Mouse (Mus musculus) olfactory bulb, adult 2 months (tissue): ENCODE measurements around the gene Ceacam20. TPM values are rescaled to one million over a fixed set of nuclear protein-coding genes. Genes with fewer than 3 reads are reported as not detected.
A peak's percentile ranks its signal among the peaks of the same experiment; 100 is the strongest.

Experiments used
- H3K27ac ChIP-seq: fragments of 200-500 bp; 2 replicates; pipeline ENCODE4 v1.5.1; 2012; ENCODE audit warnings: low read depth, low read length; ENCODE audit not compliant: insufficient read depth
- H3K4me1 ChIP-seq: fragments of 200-500 bp; 2 replicates; pipeline ENCODE4 v1.6.1; 2012; ENCODE audit warnings: low read length; ENCODE audit not compliant: control insufficient read depth, insufficient read depth
- H3K4me3 ChIP-seq: fragments of 200-500 bp; 2 replicates; pipeline ENCODE4 v1.5.1; 2012; ENCODE audit warnings: mild to moderate bottlenecking, low read depth, low read length, moderate library complexity; ENCODE audit not compliant: insufficient read depth
- CTCF ChIP-seq: fragments of 200-500 bp; IDR thresholded peaks from 2 replicates; pipeline ENCODE4 v1.5.1; 2012; ENCODE audit warnings: low read depth, mild to moderate bottlenecking, low read length, moderate library complexity; ENCODE audit not compliant: insufficient read depth
- POLR2A ChIP-seq: fragments of 200-500 bp; IDR thresholded peaks from 2 replicates; pipeline ENCODE4 v1.6.1; 2012; ENCODE audit warnings: mild to moderate bottlenecking, low read depth, low read length, moderate library complexity; ENCODE audit not compliant: insufficient read depth
- whole genome bisulfite sequencing: fragments of 180-500 bp; shearing (Covaris S2); methylation state at CpG from one replicate; pipeline ENCODE4 v1.1.7; 2018; 5-methylcytosine and 5-hydroxymethylcytosine counted together
- polyA plus RNA-seq: library from polyadenylated mRNA; stranded (reverse); fragments of >200 nt; gene quantifications from 2 replicates; pipeline ENCODE4 v1.2.4, GENCODE M21; 2012; ENCODE audit warnings: low replicate concordance; ENCODE audit not compliant: missing spikeins, insufficient read depth, insufficient read length

The Ceacam20 gene
- polyA plus RNA-seq, 1 experiment = not detected

- TF ChIP-seq POLR2A (no peak), CTCF (no peak)
- WGBS = 29% methylated on average over 13 of the region's 13 CpGs
- H3K4me1 ChIP-seq = peaks cover 13% of the 10 kb centered on the region
- H3K27ac ChIP-seq = no peak overlapping the region
- H3K4me3 ChIP-seq = no peak overlapping the region
Measured at GRCm38 (mm10) chr7:19932133-19932876, 32.9 kb upstream of the Ceacam20 start.

DNA sequence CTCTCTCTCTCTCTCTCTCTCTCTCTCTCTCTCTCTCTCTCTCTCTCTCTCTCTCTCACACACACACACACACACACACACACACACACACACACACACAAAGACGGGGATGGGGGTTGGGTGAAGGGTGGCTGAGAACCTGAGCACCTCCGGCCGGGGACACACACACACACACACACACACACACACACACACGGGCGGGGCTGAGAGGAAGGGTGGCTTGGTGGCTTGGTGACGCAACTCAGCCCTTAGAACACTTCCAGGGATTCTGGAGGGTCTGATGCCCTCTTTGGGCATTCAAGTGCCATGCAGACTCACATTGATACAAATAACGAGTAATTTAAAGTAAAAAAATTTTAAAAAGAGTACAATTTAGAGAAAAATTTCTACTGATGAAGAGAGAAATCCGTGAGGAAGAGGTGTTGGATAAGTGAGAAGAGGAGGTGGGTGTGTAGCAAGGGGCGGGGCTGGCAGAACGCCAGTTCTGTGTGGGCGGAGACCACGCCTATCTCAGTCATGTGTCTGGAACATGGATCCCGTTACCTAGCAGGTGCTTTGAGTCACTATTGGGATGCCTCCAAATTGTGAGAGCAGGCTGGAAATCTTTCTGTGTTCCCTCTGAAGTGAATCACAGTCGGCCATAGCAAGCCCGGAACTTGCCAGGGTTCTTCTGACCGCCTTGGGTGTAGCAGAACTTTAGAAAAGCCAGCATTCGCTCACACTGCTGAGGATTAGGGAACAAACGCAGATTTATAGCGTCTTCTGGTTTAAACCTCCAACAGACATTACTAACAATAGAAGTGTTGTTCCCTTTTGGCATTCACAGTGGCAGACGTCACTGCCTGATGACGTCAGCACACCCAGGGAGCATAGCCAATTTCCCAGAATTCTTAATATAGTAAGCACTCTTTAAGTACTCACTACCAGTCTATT, 32.1 kb upstream of the Ceacam20 start:
- peak overlapping the region; percentile 86 for H3K27ac ChIP-seq
- peaks cover 13% of the 10 kb centered on the region for H3K4me1 ChIP-seq
- 6% methylated on average over 21 of the region's 21 CpGs for WGBS
- H3K4me3 ChIP-seq = peak overlapping the region; percentile 31
- TF ChIP-seq POLR2A (no peak), CTCF (no peak)

DNA sequence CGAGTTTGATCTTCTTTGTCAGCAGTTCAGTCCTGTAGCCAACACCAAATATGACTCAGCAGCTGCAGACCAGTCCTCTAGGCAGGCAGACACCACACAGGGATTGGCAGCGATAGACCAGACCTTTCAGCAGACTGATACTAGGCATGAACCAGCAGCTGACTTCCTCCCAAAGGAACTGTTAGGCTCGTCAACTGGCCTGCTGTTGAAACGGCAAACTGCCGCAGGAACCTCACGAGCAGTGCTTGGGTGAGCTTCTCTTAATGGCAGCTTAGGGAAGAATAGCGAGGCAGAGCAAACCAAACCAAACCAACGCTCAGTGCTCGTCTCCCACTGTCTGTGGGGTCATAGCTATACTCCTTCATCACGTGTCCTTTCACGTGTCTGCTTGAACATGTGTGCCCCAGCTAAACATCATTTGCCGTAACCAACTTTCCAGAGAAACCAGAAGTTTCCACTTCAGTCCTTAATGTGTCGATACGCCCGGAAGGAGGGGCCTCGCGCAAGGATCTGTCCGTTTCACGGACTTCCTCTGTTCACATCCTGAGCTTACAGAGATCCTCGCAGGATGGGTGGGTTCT, 30.0 kb upstream of the Ceacam20 start:
- Histone ChIP-seq H3K27ac (no peak overlapping the region), H3K4me1 (peaks cover 13% of the 10 kb centered on the region), H3K4me3 (no peak overlapping the region)
- 81% methylated on average over 20 of the region's 20 CpGs for WGBS
- TF ChIP-seq CTCF (no peak), POLR2A (no peak)

DNA sequence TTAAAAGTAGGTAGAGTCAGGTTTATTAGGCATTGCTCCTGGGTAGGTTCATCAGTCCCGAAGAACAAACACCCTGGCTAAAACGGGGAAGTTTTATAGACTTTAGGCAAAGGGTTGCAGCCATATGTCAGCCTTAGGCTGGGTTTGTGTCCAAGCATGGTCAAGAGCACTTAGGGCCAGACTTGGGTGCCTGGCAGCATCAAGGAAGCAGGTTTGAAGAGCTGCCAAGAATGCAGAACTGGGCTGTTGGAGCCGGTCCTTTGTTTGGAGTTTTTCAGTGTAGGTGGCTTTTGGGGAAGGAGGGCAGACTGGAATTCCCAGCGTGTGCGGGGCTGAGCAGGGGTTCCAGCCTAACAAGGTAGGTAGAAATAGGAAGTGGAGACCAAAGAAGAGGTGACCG, 29.3 kb upstream of the Ceacam20 start:
- WGBS = 54% methylated on average over 6 of the region's 6 CpGs
- no peak for TF ChIP-seq POLR2A
- TF ChIP-seq CTCF = no peak
- no peak overlapping the region for H3K27ac ChIP-seq
- no peak overlapping the region for H3K4me3 ChIP-seq
- peaks cover 13% of the 10 kb centered on the region for H3K4me1 ChIP-seq

DNA sequence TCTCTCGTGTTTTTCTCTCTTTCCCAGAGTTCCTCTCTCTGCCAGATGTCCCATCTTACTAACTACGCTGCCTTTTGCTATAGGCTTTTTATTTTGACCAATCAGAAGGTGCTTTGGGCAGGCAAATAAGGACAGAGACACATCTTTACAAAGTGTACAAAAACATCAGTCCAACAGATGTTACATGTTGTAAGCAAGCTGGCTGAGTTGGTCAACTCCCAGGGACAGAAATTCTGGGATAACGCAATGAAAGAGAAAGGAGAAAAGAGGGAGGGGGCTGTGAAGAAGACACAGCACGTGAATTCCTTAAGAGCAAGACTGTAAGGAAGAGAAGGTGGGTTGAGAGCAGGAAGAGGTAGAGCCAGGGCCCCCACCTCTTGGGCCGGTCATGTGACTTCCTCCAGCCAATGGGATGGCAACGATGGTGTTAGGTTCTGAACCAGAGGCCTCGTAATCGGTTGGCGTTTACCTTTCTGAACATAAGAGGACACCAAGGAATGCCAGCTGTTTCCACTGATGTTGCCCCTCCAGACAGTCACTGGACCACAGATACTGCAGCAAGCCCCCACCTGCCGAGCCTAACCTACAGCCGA, 27.9 kb upstream of the Ceacam20 start:
- TF ChIP-seq CTCF = no peak
- 82% methylated on average over 11 of the region's 11 CpGs for WGBS
- no peak overlapping the region for H3K27ac ChIP-seq
- H3K4me1 ChIP-seq = peaks cover 13% of the 10 kb centered on the region
- no peak overlapping the region for H3K4me3 ChIP-seq

DNA sequence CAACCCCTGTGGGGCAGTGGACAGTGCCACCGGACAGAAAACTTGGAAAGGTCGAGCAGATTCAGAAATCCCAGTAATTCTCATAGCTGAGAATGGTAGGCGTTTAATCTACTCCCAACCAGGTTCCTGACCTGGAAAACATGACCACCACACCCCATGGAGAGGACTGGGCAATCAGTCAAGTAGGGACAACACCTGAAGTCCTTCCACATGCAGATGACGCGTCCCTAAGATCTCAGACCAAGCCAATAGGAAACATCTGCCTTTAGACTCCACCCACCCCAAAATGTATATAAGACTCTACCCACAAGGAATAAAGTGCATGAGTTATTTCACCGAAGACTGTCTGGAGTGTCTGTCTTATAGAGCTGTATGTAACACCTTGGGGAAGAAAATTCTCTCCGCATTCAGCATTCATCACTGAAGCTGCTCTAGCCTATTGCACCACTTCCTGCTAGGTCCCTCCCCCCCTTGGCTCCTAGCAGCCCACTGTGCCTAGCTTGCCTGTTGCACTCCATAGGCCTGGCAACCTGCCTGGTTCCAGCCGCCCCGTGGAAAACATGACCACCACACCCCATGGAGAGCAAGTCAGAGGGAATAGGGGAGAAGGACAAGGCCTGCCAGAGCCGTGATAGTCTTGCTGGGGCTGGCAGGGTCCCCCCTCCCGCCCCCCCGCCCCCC, 25.5 kb upstream of the Ceacam20 start:
- no peak overlapping the region for H3K4me3 ChIP-seq
- no peak overlapping the region for H3K27ac ChIP-seq
- no peak for TF ChIP-seq CTCF
- TF ChIP-seq POLR2A = no peak
- peaks cover 4% of the 10 kb centered on the region; the same call in 1 of the 2 replicates for H3K4me1 ChIP-seq
- 46% methylated on average over 12 of the region's 12 CpGs for WGBS

GRCm38 (mm10) chr7:19940256-19940655, 25.0 kb upstream of the Ceacam20 start:
- no peak for TF ChIP-seq CTCF
- TF ChIP-seq POLR2A = no peak
- WGBS = 54% methylated on average over 6 of the region's 6 CpGs
- peaks cover 2% of the 10 kb centered on the region; the same call in 1 of the 2 replicates for H3K4me1 ChIP-seq
- no peak overlapping the region for H3K4me3 ChIP-seq
- no peak overlapping the region for H3K27ac ChIP-seq

DNA sequence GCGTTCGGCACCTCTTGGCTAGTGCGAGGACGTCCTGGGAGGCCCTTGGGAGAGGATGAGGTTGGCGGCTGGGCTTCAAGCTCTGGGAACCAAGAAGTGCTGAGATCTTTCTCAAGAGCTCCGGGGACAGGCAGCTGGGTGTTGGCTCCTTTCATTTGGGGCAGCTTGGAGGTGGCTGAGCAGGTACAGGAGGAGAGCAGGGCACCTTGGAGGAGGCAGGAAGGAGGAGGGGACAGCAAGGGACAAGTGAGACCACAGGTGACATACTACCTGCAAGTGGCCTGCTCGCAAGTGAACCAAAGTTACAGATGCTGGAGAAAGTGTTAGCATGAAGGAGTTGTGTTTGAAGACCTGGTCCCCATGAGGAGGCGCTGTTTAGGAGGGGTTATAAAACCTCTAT, 20.5 kb upstream of the Ceacam20 start:
- Histone ChIP-seq H3K4me3 (no peak overlapping the region), H3K27ac (no peak overlapping the region), H3K4me1 (no peaks in the 10 kb centered on the region)
- WGBS = 94% methylated on average over 8 of the region's 8 CpGs
- TF ChIP-seq CTCF (no peak), POLR2A (no peak)
